Comparison of ENCODE assay signal across 9 mouse cellular contexts in the genomic region with DNA sequence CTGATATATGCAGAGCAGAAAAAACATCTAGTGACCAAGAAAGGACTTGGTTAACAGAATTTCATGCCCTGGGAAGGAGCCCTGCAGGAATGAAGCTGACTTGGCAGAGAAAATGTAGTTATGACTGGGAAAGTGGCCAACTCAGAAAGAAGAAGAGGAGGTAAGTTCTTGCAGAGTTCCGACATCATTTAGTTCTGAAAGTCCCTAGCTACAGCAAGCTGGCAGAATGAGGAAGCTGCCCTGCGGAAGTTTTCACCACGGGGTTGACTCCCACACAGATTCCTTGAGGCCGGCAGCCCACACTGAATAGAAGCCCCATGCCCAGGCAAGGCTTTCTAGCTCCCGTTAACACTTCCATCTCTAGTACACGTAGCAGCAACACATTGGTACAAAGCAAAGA. TPM values are rescaled to one million over a fixed set of nuclear protein-coding genes. Genes with fewer than 3 reads are reported as not detected.
A peak's percentile ranks its signal among the peaks of the same experiment; 100 is the strongest.
DNase-seq lines count a peak whose midpoint lies in the region; ATAC-seq and TF ChIP-seq lines count a peak whose summit lies in the region.
"Had no signal": no experiment of that assay in that cellular context is flagged by ENCODE, and none has a peak within 500 bp of the region (broad histone marks: within the 10 kb centered on the region; RNA-seq: fewer than 3 reads in every experiment).

No protein-coding gene starts in this region.

- peak; percentile 9 for DNase-seq in limb, embryonic 14.5 days (ENCODE audit: low spot score)
- DNase-seq in limb, embryonic 10.5 days (ENCODE audit: low spot score), result no peak
- peak; percentile 82 for DNase-seq in brain, adult 2 months (ENCODE audit: low read depth, low spot score)
- DNase-seq in heart, adult 8-10 months (ENCODE audit: low spot score), result peak; percentile 48
- peak; percentile 37 to 60 for DNase-seq in kidney, postnatal 4 days

- no peak overlapping the region for H3K9ac ChIP-seq in limb, embryonic 14.5 days (ENCODE audit: low read depth, low read length, severe bottlenecking)
- H3K9ac ChIP-seq in intestine, postnatal 0 days (ENCODE audit: low read depth, low read length), result no peak overlapping the region
- H3K9ac ChIP-seq in midbrain, embryonic 16.5 days (ENCODE audit: low read depth, low read length), result no peak overlapping the region
- H3K9ac ChIP-seq: limb, embryonic 15.5 days had no signal

- H3K4me3 ChIP-seq in limb, embryonic 14.5 days (replicated peaks; ENCODE audit: low read length), result no peak overlapping the region
- H3K4me3 ChIP-seq in limb, embryonic 10.5 days, result no peak overlapping the region
- H3K4me3 ChIP-seq in macrophage (ENCODE audit: inconsistent target), result no peak overlapping the region
- H3K4me3 ChIP-seq in intestine, postnatal 0 days (ENCODE audit: low read depth, low read length), result no peak overlapping the region
- H3K4me3 ChIP-seq in midbrain, embryonic 16.5 days (ENCODE audit: low read depth, low read length), result no peak overlapping the region
- H3K4me3 ChIP-seq: limb, embryonic 15.5 days had no signal

- TF ChIP-seq CTCF in intestine, postnatal 0 days (IDR thresholded peaks at IDR 0.05; ENCODE audit: low read depth), result no peak

- H3K4me1 ChIP-seq in limb, embryonic 14.5 days (ENCODE audit: control insufficient read depth, insufficient read depth, low read length), result peaks cover 7% of the 10 kb centered on the region
- H3K4me1 ChIP-seq in limb, embryonic 10.5 days, result peaks cover 1% of the 10 kb centered on the region
- H3K4me1 ChIP-seq in intestine, postnatal 0 days (replicated peaks; ENCODE audit: control insufficient read depth, insufficient read depth, low read length), result peaks cover 2% of the 10 kb centered on the region; the same call in 1 of the 2 replicates
- H3K4me1 ChIP-seq in midbrain, embryonic 16.5 days (ENCODE audit: control insufficient read depth, insufficient read depth, low read length), result peaks cover 25% of the 10 kb centered on the region

- no peak overlapping the region for H3K27ac ChIP-seq in limb, embryonic 14.5 days (replicated peaks; ENCODE audit: low read depth, low read length)
- H3K27ac ChIP-seq in limb, embryonic 10.5 days, result no peak overlapping the region
- peak overlapping the region; percentile 68 for H3K27ac ChIP-seq in macrophage
- H3K27ac ChIP-seq in intestine, postnatal 0 days (ENCODE audit: low read depth, low read length), result no peak overlapping the region
- H3K27ac ChIP-seq in midbrain, embryonic 16.5 days (ENCODE audit: low read length), result no peak overlapping the region
- H3K27ac ChIP-seq: limb, embryonic 15.5 days had no signal

- no peaks in the 10 kb centered on the region for H3K27me3 ChIP-seq in limb, embryonic 14.5 days (ENCODE audit: control insufficient read depth, insufficient read depth, low read length)
- no peaks in the 10 kb centered on the region for H3K27me3 ChIP-seq in limb, embryonic 10.5 days (ENCODE audit: low read depth, poor library complexity, severe bottlenecking)
- H3K27me3 ChIP-seq in intestine, postnatal 0 days (replicated peaks; ENCODE audit: control insufficient read depth, insufficient read depth, low read length), result no peaks in the 10 kb centered on the region
- H3K27me3 ChIP-seq in midbrain, embryonic 16.5 days (ENCODE audit: control insufficient read depth, insufficient read depth, low read depth, low read length), result no peaks in the 10 kb centered on the region
- H3K27me3 ChIP-seq: limb, embryonic 15.5 days had no signal

- 0 out of 2 replicates have a peak, but pooled peaks cover 6% of the 10 kb centered on the region for H3K36me3 ChIP-seq in limb, embryonic 14.5 days (ENCODE audit: control insufficient read depth, insufficient read depth, low read length)
- peaks cover 23% of the 10 kb centered on the region for H3K36me3 ChIP-seq in limb, embryonic 10.5 days
- H3K36me3 ChIP-seq in macrophage (ENCODE audit: inconsistent target), result peaks cover 5% of the 10 kb centered on the region; the same call in 1 of the 2 replicates
- H3K36me3 ChIP-seq in intestine, postnatal 0 days (ENCODE audit: control insufficient read depth, insufficient read depth), result peaks cover 7% of the 10 kb centered on the region; the same call in 1 of the 2 replicates
- H3K36me3 ChIP-seq in midbrain, embryonic 16.5 days (ENCODE audit: control insufficient read depth, insufficient read depth, low read length), result peaks cover 7% of the 10 kb centered on the region; the same call in 1 of the 2 replicates
- H3K36me3 ChIP-seq: limb, embryonic 15.5 days had no signal

- ATAC-seq in limb, embryonic 14.5 days (ENCODE audit: low FRiP score, low read depth), result no peak
- ATAC-seq in intestine, postnatal 0 days, result no peak
- ATAC-seq in midbrain, embryonic 16.5 days, result no peak

- no peak for TF ChIP-seq POLR2A in limb, embryonic 14.5 days (IDR thresholded peaks at IDR 0.05; ENCODE audit: borderline replicate concordance, extremely low read depth, insufficient read depth, insufficient read length)

- 66% methylated on average over 6 of the region's 6 CpGs for WGBS in limb, embryonic 14.5 days
- WGBS in limb, embryonic 10.5 days, result 88% methylated on average over 6 of the region's 6 CpGs
- 1% methylated on average over 6 of the region's 6 CpGs for WGBS in macrophage (ENCODE audit: missing documents)
- WGBS in intestine, postnatal 0 days, result 68% methylated on average over 6 of the region's 6 CpGs
- 83% methylated on average over 6 of the region's 6 CpGs for WGBS in midbrain, embryonic 16.5 days

- H3K9me3 ChIP-seq in limb, embryonic 14.5 days (ENCODE audit: control insufficient read depth, low read length), result no peaks in the 10 kb centered on the region
- H3K9me3 ChIP-seq in limb, embryonic 10.5 days (replicated peaks), result no peaks in the 10 kb centered on the region
- no peaks in the 10 kb centered on the region for H3K9me3 ChIP-seq in intestine, postnatal 0 days (ENCODE audit: control insufficient read depth)
- H3K9me3 ChIP-seq in midbrain, embryonic 16.5 days (replicated peaks; ENCODE audit: control insufficient read depth, low read length, poor library complexity, severe bottlenecking), result no peaks in the 10 kb centered on the region
- H3K9me3 ChIP-seq: limb, embryonic 15.5 days had no signal

- H3K4me2 ChIP-seq in limb, embryonic 14.5 days (replicated peaks; ENCODE audit: low read depth, low read length, severe bottlenecking), result no peak overlapping the region
- H3K4me2 ChIP-seq in intestine, postnatal 0 days (replicated peaks; ENCODE audit: low read depth), result no peak overlapping the region
- H3K4me2 ChIP-seq in midbrain, embryonic 16.5 days (ENCODE audit: low read length), result no peak overlapping the region
- H3K4me2 ChIP-seq: limb, embryonic 15.5 days had no signal

- H3K79me2 ChIP-seq in macrophage (ENCODE audit: inconsistent target), result peaks cover 96% of the 10 kb centered on the region

RNA-seq across cellular contexts. Expression of a gene that starts 6.3 kb away (rescaled TPM):
- polyA plus RNA-seq in limb, embryonic 14.5 days (2012; rRNA removed), result 17.6 and 17.9 TPM in 2 replicates
- 44.6 and 46.1 TPM in 2 replicates for polyA plus RNA-seq in limb, embryonic 14.5 days (2014; fragmentation: Nextera tagmentation; extraction: Ambion mirVana)
- 26.1 and 31.6 TPM in 2 replicates for polyA plus RNA-seq in limb, embryonic 10.5 days (2016; fragmentation: Nextera tagmentation; extraction: Ambion mirVana)
- 10 to 100 TPM; 15.8 to 17.3 (median 16.8) TPM for total RNA-seq in heart, adult 8-10 months (2022)
- 100 to 1,000 TPM in 10 of 26 experiments, 10 to 100 TPM in 16; 47.4 to 137 (median 88.8) TPM for total RNA-seq in macrophage (2018; cell fraction: chromatin; rRNA removed)
- total RNA-seq in macrophage (2018; cell fraction: cytosol; rRNA removed), result 10 to 100 TPM; 40.7 to 71.3 (median 61.2) TPM
- 100 to 1,000 TPM in 22 of 26 experiments, 10 to 100 TPM in 4; 80.8 to 191 (median 125) TPM for total RNA-seq in macrophage (2018; cell fraction: nucleus; rRNA removed)
- 40.2 to 49.2 TPM (median 46.4 TPM) in 3 replicates for polyA plus RNA-seq in macrophage (2018)
- polyA plus RNA-seq in intestine, postnatal 0 days (2015; fragmentation: Nextera tagmentation; extraction: Ambion mirVana), result 13.0 and 13.7 TPM in 2 replicates
- polyA plus RNA-seq in midbrain, embryonic 16.5 days (2015; fragmentation: Nextera tagmentation; extraction: Ambion mirVana), result 18.0 and 19.4 TPM in 2 replicates
